Mouse (Mus musculus): Measurements from ENCODE around the gene Tnfrsf1b. TPM values are rescaled to one million over a fixed set of nuclear protein-coding genes. Genes with fewer than 3 reads are reported as not detected.

Tnfrsf1b gene
- polyA plus RNA-seq, 1 experiment = 8.4 TPM

DNA sequence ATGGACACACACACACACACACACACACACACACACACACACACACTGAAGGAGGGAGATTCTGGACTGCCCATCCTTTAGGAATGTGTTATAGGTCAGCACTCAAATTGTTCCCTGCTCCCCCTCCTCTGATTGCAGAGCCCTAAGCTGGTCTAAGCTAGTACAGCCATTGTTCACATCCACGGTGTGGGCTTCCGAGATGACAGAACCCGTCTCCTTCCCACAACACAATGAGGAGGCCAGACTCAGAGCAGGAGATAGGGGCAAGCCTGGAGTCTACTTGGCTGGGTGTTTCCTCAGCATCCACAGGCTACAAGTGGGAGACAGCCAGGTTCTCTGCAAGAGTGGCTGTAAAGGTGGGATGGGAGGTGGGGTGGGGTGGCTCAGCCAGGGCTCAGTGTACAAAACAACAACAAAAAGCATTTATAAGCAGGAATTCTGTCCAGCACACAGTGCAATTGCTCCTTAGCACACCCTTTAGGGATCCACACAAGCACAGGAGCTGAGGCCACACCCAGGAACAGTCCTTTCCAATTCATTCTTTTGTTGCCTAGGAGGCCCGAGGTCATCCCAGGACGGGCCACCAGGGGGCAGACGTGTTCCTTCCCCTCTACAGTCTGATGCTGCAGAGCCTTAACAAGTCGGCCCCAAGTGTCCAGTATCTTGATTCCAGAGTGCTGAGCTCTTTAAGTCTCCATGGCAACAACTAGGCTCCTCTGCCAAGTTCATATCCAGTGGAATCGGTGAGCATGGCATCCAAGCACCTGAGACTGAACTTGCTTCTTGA lies 32.5 kb downstream of the Tnfrsf1b start:
- WGBS = 35% methylated on average over 8 of the region's 8 CpGs
- no peaks in the 10 kb centered on the region for H3K27me3 ChIP-seq (replicated peaks; ENCODE audit: control insufficient read depth, insufficient read depth, low read length)
- no peak overlapping the region for H3K4me3 ChIP-seq (ENCODE audit: insufficient read depth, low read depth, low read length)
- peak; percentile 92 for DNase-seq
- no peaks in the 10 kb centered on the region for H3K4me1 ChIP-seq (ENCODE audit: control insufficient read depth, insufficient read depth, low read length)
- H3K27ac ChIP-seq (ENCODE audit: insufficient read depth, low read depth, low read length) = no peak overlapping the region
- H3K36me3 ChIP-seq (ENCODE audit: control insufficient read depth, insufficient read depth, low read length) = no peaks in the 10 kb centered on the region
- TF ChIP-seq POLR2A (IDR thresholded peaks at IDR 0.05; ENCODE audit: low read depth, low read length) (no peak), CTCF (conservative IDR thresholded peaks at IDR 0.05; ENCODE audit: insufficient read depth, insufficient read length, low read depth, low read length) (peak; percentile 93)

DNA sequence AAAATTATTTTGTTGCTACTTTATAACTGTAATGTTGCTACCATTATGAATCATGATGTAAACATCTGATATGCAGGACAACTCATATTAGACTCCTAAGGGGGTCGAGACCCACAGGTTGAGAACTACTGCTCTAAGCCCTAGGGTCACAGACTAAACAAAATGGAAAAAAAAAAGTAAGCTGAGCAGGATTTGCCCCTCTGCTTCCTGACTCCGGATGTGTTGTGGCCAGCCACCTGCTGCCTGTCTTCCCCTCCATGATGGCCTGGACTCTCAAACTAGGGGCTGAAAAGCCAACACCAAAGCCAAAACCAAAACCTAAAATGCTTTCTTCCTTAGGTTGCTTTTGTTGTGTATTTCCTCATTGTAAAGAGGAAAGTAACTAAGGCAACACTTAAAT lies 35.6 kb downstream of the Tnfrsf1b start:
- H3K4me3 ChIP-seq (ENCODE audit: insufficient read depth, low read depth, low read length) = no peak overlapping the region
- TF ChIP-seq POLR2A (IDR thresholded peaks at IDR 0.05; ENCODE audit: low read depth, low read length) (no peak), CTCF (conservative IDR thresholded peaks at IDR 0.05; ENCODE audit: insufficient read depth, insufficient read length, low read depth, low read length) (no peak)
- DNase-seq = no peak
- no peak overlapping the region for H3K27ac ChIP-seq (ENCODE audit: insufficient read depth, low read depth, low read length)
- H3K27me3 ChIP-seq (replicated peaks; ENCODE audit: control insufficient read depth, insufficient read depth, low read length) = no peaks in the 10 kb centered on the region
- WGBS = 72% methylated on average over 2 of the region's 2 CpGs
- H3K4me1 ChIP-seq (ENCODE audit: control insufficient read depth, insufficient read depth, low read length) = no peaks in the 10 kb centered on the region
- H3K36me3 ChIP-seq (ENCODE audit: control insufficient read depth, insufficient read depth, low read length) = no peaks in the 10 kb centered on the region

GRCm38 (mm10) chr4:145210564-145210963 lies 36.1 kb downstream of the Tnfrsf1b start:
- 92% methylated on average over 5 of the region's 5 CpGs for WGBS
- Histone ChIP-seq H3K27me3 (replicated peaks; ENCODE audit: control insufficient read depth, insufficient read depth, low read length) (no peaks in the 10 kb centered on the region), H3K4me3 (ENCODE audit: insufficient read depth, low read depth, low read length) (no peak overlapping the region), H3K4me1 (ENCODE audit: control insufficient read depth, insufficient read depth, low read length) (no peaks in the 10 kb centered on the region), H3K36me3 (ENCODE audit: control insufficient read depth, insufficient read depth, low read length) (no peaks in the 10 kb centered on the region), H3K27ac (ENCODE audit: insufficient read depth, low read depth, low read length) (no peak overlapping the region)
- TF ChIP-seq CTCF (conservative IDR thresholded peaks at IDR 0.05; ENCODE audit: insufficient read depth, insufficient read length, low read depth, low read length) (no peak), POLR2A (IDR thresholded peaks at IDR 0.05; ENCODE audit: low read depth, low read length) (no peak)
- no peak for DNase-seq

GRCm38 (mm10) chr4:145209690-145210088 lies 37.0 kb downstream of the Tnfrsf1b start:
- H3K4me1 ChIP-seq (ENCODE audit: control insufficient read depth, insufficient read depth, low read length) = no peaks in the 10 kb centered on the region
- no peak overlapping the region for H3K27ac ChIP-seq (ENCODE audit: insufficient read depth, low read depth, low read length)
- DNase-seq = no peak
- no peaks in the 10 kb centered on the region for H3K36me3 ChIP-seq (ENCODE audit: control insufficient read depth, insufficient read depth, low read length)
- H3K27me3 ChIP-seq (replicated peaks; ENCODE audit: control insufficient read depth, insufficient read depth, low read length) = no peaks in the 10 kb centered on the region
- H3K4me3 ChIP-seq (ENCODE audit: insufficient read depth, low read depth, low read length) = no peak overlapping the region
- 38% methylated on average over 5 of the region's 5 CpGs for WGBS
- TF ChIP-seq POLR2A (IDR thresholded peaks at IDR 0.05; ENCODE audit: low read depth, low read length) (no peak), CTCF (conservative IDR thresholded peaks at IDR 0.05; ENCODE audit: insufficient read depth, insufficient read length, low read depth, low read length) (no peak)

GRCm38 (mm10) chr4:145209076-145209689 lies 37.5 kb downstream of the Tnfrsf1b start:
- TF ChIP-seq POLR2A (IDR thresholded peaks at IDR 0.05; ENCODE audit: low read depth, low read length) (no peak), CTCF (conservative IDR thresholded peaks at IDR 0.05; ENCODE audit: insufficient read depth, insufficient read length, low read depth, low read length) (no peak)
- DNase-seq = no peak
- no peak overlapping the region for H3K4me3 ChIP-seq (ENCODE audit: insufficient read depth, low read depth, low read length)
- H3K4me1 ChIP-seq (ENCODE audit: control insufficient read depth, insufficient read depth, low read length) = no peaks in the 10 kb centered on the region
- no peaks in the 10 kb centered on the region for H3K27me3 ChIP-seq (replicated peaks; ENCODE audit: control insufficient read depth, insufficient read depth, low read length)
- 65% methylated on average over 6 of the region's 6 CpGs for WGBS
- H3K36me3 ChIP-seq (ENCODE audit: control insufficient read depth, insufficient read depth, low read length) = no peaks in the 10 kb centered on the region
- H3K27ac ChIP-seq (ENCODE audit: insufficient read depth, low read depth, low read length) = no peak overlapping the region

- H3K27me3 ChIP-seq (replicated peaks; ENCODE audit: control insufficient read depth, insufficient read depth, low read length) = no peaks in the 10 kb centered on the region
- H3K4me1 ChIP-seq (ENCODE audit: control insufficient read depth, insufficient read depth, low read length) = no peaks in the 10 kb centered on the region
- WGBS = 40% methylated on average over 3 of the region's 3 CpGs
- no peaks in the 10 kb centered on the region for H3K36me3 ChIP-seq (ENCODE audit: control insufficient read depth, insufficient read depth, low read length)
- DNase-seq = no peak
- H3K4me3 ChIP-seq (ENCODE audit: insufficient read depth, low read depth, low read length) = no peak overlapping the region
- TF ChIP-seq CTCF (conservative IDR thresholded peaks at IDR 0.05; ENCODE audit: insufficient read depth, insufficient read length, low read depth, low read length) = no peak
- TF ChIP-seq POLR2A (IDR thresholded peaks at IDR 0.05; ENCODE audit: low read depth, low read length) = no peak
- no peak overlapping the region for H3K27ac ChIP-seq (ENCODE audit: insufficient read depth, low read depth, low read length)
These were observed 38.8 kb downstream of the Tnfrsf1b start for GRCm38 (mm10) chr4:145207718-145208371.

DNA sequence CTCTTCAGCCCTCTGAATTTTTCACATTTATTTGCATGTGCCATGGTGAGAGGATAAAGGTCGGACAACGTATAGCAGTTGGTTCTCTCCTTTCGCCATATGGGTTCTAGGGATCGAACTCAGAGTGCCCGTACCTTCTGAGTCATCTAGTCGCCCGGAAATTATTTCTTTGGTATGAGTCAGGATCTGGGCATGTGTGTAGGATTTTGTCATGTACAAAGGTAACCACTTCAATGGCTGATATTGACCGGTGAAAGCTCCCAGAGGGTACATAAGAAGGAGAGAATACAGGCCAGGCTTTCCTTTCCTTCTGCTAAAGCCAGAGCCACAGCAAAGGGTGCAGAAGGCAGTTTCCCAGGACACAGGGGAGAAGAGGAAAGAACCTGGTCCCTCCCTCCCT lies 41.9 kb downstream of the Tnfrsf1b start:
- Histone ChIP-seq H3K27ac (ENCODE audit: insufficient read depth, low read depth, low read length) (no peak overlapping the region), H3K27me3 (replicated peaks; ENCODE audit: control insufficient read depth, insufficient read depth, low read length) (no peaks in the 10 kb centered on the region), H3K36me3 (ENCODE audit: control insufficient read depth, insufficient read depth, low read length) (no peaks in the 10 kb centered on the region), H3K4me1 (ENCODE audit: control insufficient read depth, insufficient read depth, low read length) (no peaks in the 10 kb centered on the region), H3K4me3 (ENCODE audit: insufficient read depth, low read depth, low read length) (no peak overlapping the region)
- WGBS = 86% methylated on average over 8 of the region's 8 CpGs
- no peak for TF ChIP-seq POLR2A (IDR thresholded peaks at IDR 0.05; ENCODE audit: low read depth, low read length)
- no peak for TF ChIP-seq CTCF (conservative IDR thresholded peaks at IDR 0.05; ENCODE audit: insufficient read depth, insufficient read length, low read depth, low read length)
- no peak for DNase-seq

Data from kidney, adult 2 months (tissue).